Mouse (Mus musculus) CH12.LX (cell line): ENCODE results near the gene Sirt3. TPM values are rescaled to one million over a fixed set of nuclear protein-coding genes. Genes with fewer than 3 reads are reported as not detected.

Experiments used
- DNase-seq: peaks from one replicate; pipeline ENCODE4 v3.0.0-alpha.2; 2013; ENCODE audit errors: extremely low read depth
- H3K27ac ChIP-seq: 2 replicates; pipeline ENCODE4 v1.5.1; 2012; ENCODE audit warnings: low read depth, mild to moderate bottlenecking, control low read depth, moderate library complexity; ENCODE audit not compliant: insufficient read depth
- H3K27me3 ChIP-seq: replicated peaks from 2 replicates; pipeline ENCODE3; 2012; ENCODE audit warnings: inconsistent platforms
- H3K36me3 ChIP-seq, 2 experiments: replicated peaks in 1 of 2; 2 replicates each; pipeline versions ENCODE3 to v1.6.1; 2012; ENCODE audit warnings: inconsistent platforms in 1 of 2, low read length in 1 of 2, mild to moderate bottlenecking in 1 of 2, mixed read lengths in 1 of 2, moderate library complexity in 1 of 2; ENCODE audit not compliant: control insufficient read depth in 1 of 2, insufficient read depth in 1 of 2
- H3K4me1 ChIP-seq, 2 experiments: 2 replicates each; pipeline ENCODE4 v1.6.1; 2012; ENCODE audit warnings: inconsistent platforms in 1 of 2, moderate library complexity in 1 of 2; ENCODE audit not compliant: insufficient read depth in 2 of 2, control insufficient read depth in 1 of 2
- H3K4me2 ChIP-seq: 2 replicates; pipeline ENCODE4 v1.6.1; 2012; ENCODE audit warnings: low read depth, mild to moderate bottlenecking, control low read depth; ENCODE audit not compliant: poor library complexity, insufficient read depth, severe bottlenecking
- H3K4me3 ChIP-seq, 3 experiments: fragments of 150-350 bp in 1 of 3; sonication (generic) in 1 of 3; replicated peaks in 1 of 3; 2 replicates each; pipeline versions ENCODE3 to v1.5.1; 2011 to 2012; ENCODE audit warnings: low read depth in 2 of 3, low read length in 2 of 3, mild to moderate bottlenecking in 2 of 3, moderate library complexity in 2 of 3, control low read depth in 1 of 3, improper control_type of control experiment in 1 of 3, inconsistent platforms in 1 of 3, mixed read lengths in 1 of 3; ENCODE audit not compliant: poor library complexity in 1 of 3
- H3K79me2 ChIP-seq: replicated peaks from 2 replicates; pipeline ENCODE4 v1.6.1; 2012; ENCODE audit warnings: mild to moderate bottlenecking, moderate library complexity; ENCODE audit not compliant: control insufficient read depth, poor library complexity, insufficient read depth, severe bottlenecking; ENCODE audit errors: extremely low read depth
- H3K9ac ChIP-seq: 2 replicates; pipeline ENCODE4 v1.6.1; 2012; ENCODE audit warnings: low read depth, mild to moderate bottlenecking, control low read depth, moderate library complexity; ENCODE audit not compliant: insufficient read depth
- H3K9me3 ChIP-seq: replicated peaks from 2 replicates; pipeline ENCODE3; 2012; ENCODE audit warnings: low read length, inconsistent platforms, mixed read lengths
- BHLHE40 ChIP-seq: IDR thresholded peaks from 2 replicates; pipeline ENCODE4 v1.6.1; 2011; ENCODE audit warnings: mild to moderate bottlenecking, low read depth, low read length, improper control_type of control experiment
- CHD1 ChIP-seq: IDR thresholded peaks from 2 replicates; pipeline ENCODE4 v1.6.1; 2012; ENCODE audit warnings: low read depth, low read length, improper control_type of control experiment, inconsistent platforms
- CTCF ChIP-seq, 2 experiments: IDR thresholded peaks in 1 of 2; conservative IDR thresholded peaks in 1 of 2; 2 replicates each; pipeline ENCODE4 v1.5.1; 2011 to 2012; ENCODE audit warnings: low read depth in 2 of 2, low read length in 2 of 2, improper control_type of control experiment in 1 of 2, inconsistent platforms in 1 of 2, mild to moderate bottlenecking in 1 of 2, moderate library complexity in 1 of 2
- EP300 ChIP-seq: IDR thresholded peaks from 2 replicates; pipeline ENCODE4 v1.6.1; 2011; ENCODE audit warnings: low read length, improper control_type of control experiment
- IRF4 ChIP-seq: IDR thresholded peaks from 2 replicates; pipeline ENCODE4 v1.6.1; 2014; ENCODE audit warnings: low read depth, mild to moderate bottlenecking, inconsistent platforms, low read length, improper control_type of control experiment
- JUN ChIP-seq: IDR thresholded peaks from 2 replicates; pipeline ENCODE4 v1.6.1; 2011; ENCODE audit warnings: low read depth, mild to moderate bottlenecking, low read length, improper control_type of control experiment, moderate library complexity; ENCODE audit not compliant: insufficient read depth
- JUND ChIP-seq: conservative IDR thresholded peaks from 2 replicates; pipeline ENCODE4 v1.6.1; 2011; ENCODE audit warnings: low read depth, low read length, improper control_type of control experiment
- MAX ChIP-seq: IDR thresholded peaks from 2 replicates; pipeline ENCODE4 v1.6.1; 2011; ENCODE audit warnings: low read length, improper control_type of control experiment
- MAZ ChIP-seq: IDR thresholded peaks from 2 replicates; pipeline ENCODE4 v1.6.1; 2012; ENCODE audit warnings: low read depth, mild to moderate bottlenecking, inconsistent platforms, low read length, improper control_type of control experiment, moderate library complexity
- MEF2A ChIP-seq: IDR thresholded peaks from 2 replicates; pipeline ENCODE4 v1.6.1; 2014; ENCODE audit warnings: low read depth, mild to moderate bottlenecking, inconsistent platforms, low read length, improper control_type of control experiment, borderline replicate concordance
- MXI1 ChIP-seq: IDR thresholded peaks from 2 replicates; pipeline ENCODE4 v1.6.1; 2011; ENCODE audit warnings: mild to moderate bottlenecking, low read depth, low read length, improper control_type of control experiment
- PAX5 ChIP-seq: IDR thresholded peaks from 2 replicates; pipeline ENCODE4 v1.6.1; 2012; ENCODE audit warnings: low read length, inconsistent platforms, mixed read lengths
- RCOR1 ChIP-seq: conservative IDR thresholded peaks from 2 replicates; pipeline ENCODE4 v1.6.1; 2012; ENCODE audit warnings: low read depth, mild to moderate bottlenecking, inconsistent platforms, low read length, improper control_type of control experiment
- SIN3A ChIP-seq: IDR thresholded peaks from 2 replicates; pipeline ENCODE4 v1.6.1; 2012; ENCODE audit warnings: low read length, improper control_type of control experiment, inconsistent platforms
- SMC3 ChIP-seq: IDR thresholded peaks from 2 replicates; pipeline ENCODE4 v1.6.1; 2011; ENCODE audit warnings: low read depth, low read length, improper control_type of control experiment
- TCF12 ChIP-seq: IDR thresholded peaks from 2 replicates; pipeline ENCODE4 v1.6.1; 2014; ENCODE audit warnings: low read depth, mild to moderate bottlenecking, inconsistent platforms, low read length, improper control_type of control experiment
- ZKSCAN1 ChIP-seq: IDR thresholded peaks from 2 replicates; pipeline ENCODE4 v1.6.1; 2012; ENCODE audit warnings: low read depth, inconsistent platforms, low read length, improper control_type of control experiment, borderline replicate concordance
- ZMIZ1 ChIP-seq: IDR thresholded peaks from 2 replicates; pipeline ENCODE4 v1.6.1; 2012; ENCODE audit warnings: low read depth, mild to moderate bottlenecking, inconsistent platforms, low read length, improper control_type of control experiment
- ZNF384 ChIP-seq: IDR thresholded peaks from 2 replicates; pipeline ENCODE4 v1.6.1; 2012; ENCODE audit warnings: low read depth, low read length, improper control_type of control experiment, inconsistent platforms
- dilution Hi-C: fragments of 300-500 bp; cut with MboI; formaldehyde crosslinking; loops from 2 replicates; pipeline ENCODE4 v1.14.3; 2020; ENCODE audit warnings: low sequenced_read_pairs; ENCODE audit not compliant: extremely low pct_unique_long_range_greater_than_20kb, extremely low pct_ligation_motif_present
- in situ Hi-C: fragments of 300-500 bp; cut with MboI; formaldehyde crosslinking; loops from 3 replicates; pipeline ENCODE4 v1.14.3; 2019; ENCODE audit warnings: low sequenced_read_pairs, low pct_ligation_motif_present, low pct_unique_long_range_greater_than_20kb, mixed read lengths
- polyA plus RNA-seq: library from polyadenylated mRNA; unstranded; fragments of >175 nt; gene quantifications from 2 replicates; pipeline ENCODE4 v1.2.1, GENCODE M21; 2012; ENCODE audit warnings: low read depth; ENCODE audit not compliant: insufficient read length
- total RNA-seq, 2 experiments: library from RNA; depleted of rRNA; stranded (reverse); fragments of 300-350 nt in 1 of 2; fragments of >200 nt in 1 of 2; gene quantifications; 2 replicates each; pipeline ENCODE4 v1.2.3; 2012 to 2014

Gene Sirt3
- total and polyA plus RNA-seq, 3 experiments, result 12.6 to 23.7 (median 16.6) TPM

GRCm38 (mm10) chr7:140828171-140828881, 53.8 kb downstream of the Sirt3 start (continued):
- no peak for TF ChIP-seq JUND
- no peak for TF ChIP-seq ZNF384
- TF ChIP-seq PAX5, result no peak
- no peak for TF ChIP-seq TCF12
- TF ChIP-seq IRF4, result no peak
- TF ChIP-seq CTCF (conservative IDR thresholded peaks at IDR 0.05 in 1 of 2, IDR thresholded peaks at IDR 0.05 in 1 of 2; ENCODE audit: low read depth in 2 of 2, low read length in 2 of 2), result peak in 1 of 2 experiments; percentile 74; a peak in 2 of 4 replicates
- no peak for TF ChIP-seq CHD1
- no peak for TF ChIP-seq MAX
- TF ChIP-seq MAZ, result no peak

- in situ Hi-C loops (no loop called here), dilution Hi-C loops (no loop called here)
- TF ChIP-seq JUN (no peak), MEF2A (no peak), ZKSCAN1 (no peak), RCOR1 (no peak), EP300 (no peak)
- Histone ChIP-seq H3K4me1 (no peaks in the 10 kb centered on the region), H3K4me2 (no peak overlapping the region), H3K36me3 (no peaks in the 10 kb centered on the region), H3K79me2 (no peaks in the 10 kb centered on the region), H3K27me3 (peaks cover 85% of the 10 kb centered on the region), H3K9me3 (no peaks in the 10 kb centered on the region), H3K9ac (no peak overlapping the region), H3K27ac (no peak overlapping the region), H3K4me3 (no peak overlapping the region)
- no peak for DNase-seq
These were observed 59.4 kb downstream of the Sirt3 start for GRCm38 (mm10) chr7:140822731-140823130.

- Histone ChIP-seq H3K4me2 (no peak within 1 kb of the TSS), H3K9ac (no peak within 1 kb of the TSS), H3K27me3 (peaks cover 87% of the 10 kb centered on the region), H3K9me3 (no peaks in the 10 kb centered on the region), H3K79me2 (no peaks in the 10 kb centered on the region), H3K4me1 (no peaks in the 10 kb centered on the region), H3K36me3 (no peaks in the 10 kb centered on the region), H3K27ac (no peak within 1 kb of the TSS), H3K4me3 (peak within 1 kb of the TSS in 1 of 3 experiments; percentile 29)
- TF ChIP-seq SMC3, result no peak
- TF ChIP-seq MAZ, result no peak
- no peak for TF ChIP-seq SIN3A
- TF ChIP-seq ZMIZ1, result no peak
- no peak for TF ChIP-seq CTCF (conservative IDR thresholded peaks at IDR 0.05 in 1 of 2, IDR thresholded peaks at IDR 0.05 in 1 of 2; ENCODE audit: low read depth in 2 of 2, low read length in 2 of 2)
- no peak for TF ChIP-seq MXI1
- TF ChIP-seq BHLHE40, result no peak
- in situ Hi-C loops, result no loop called here
- DNase-seq, result no peak
- dilution Hi-C loops, result no loop called here
These were observed 60.3 kb downstream of the Sirt3 start, which contains the start of gene Zfp941 for GRCm38 (mm10) chr7:140821653-140822329. TSS of gene Zfp941 (minus strand) at chr7:140822178.
